Mouse (Mus musculus) 3T3-L1 (cell line): ENCODE measurements around the gene Olfr1112.
"Not testable (repeated sequence)": the region's sequence is repeated elsewhere in the genome, so short reads cannot be mapped to it uniquely, and the experiment has no call there.

Experiments used
- DNase-seq: peaks from one replicate; pipeline ENCODE4 v3.0.0-alpha.2; 2015; ENCODE audit warnings: low read depth, low spot score

Gene Olfr1112

DNA sequence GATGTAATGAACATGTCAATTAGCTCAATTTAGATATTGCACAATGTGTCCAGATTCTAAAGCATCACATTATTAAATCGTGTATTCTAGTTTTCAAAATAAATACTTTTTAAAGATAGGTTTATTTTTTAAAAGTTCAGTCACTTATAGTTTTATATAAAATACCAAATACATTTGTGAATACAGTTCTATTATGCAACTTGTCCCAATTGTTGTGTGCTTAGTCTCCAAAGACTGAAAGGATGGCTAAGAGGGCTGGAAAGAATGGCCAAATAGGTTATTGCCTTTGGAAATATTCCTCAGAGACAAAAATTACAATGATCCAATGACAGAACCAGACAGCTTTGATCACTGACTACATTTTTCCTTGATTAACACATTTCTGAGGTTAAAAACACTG is at the start of gene Olfr1112:
TSS of gene Olfr1112 (plus strand) at position 301 of the 400 bp plus-strand sequence.
- no peak for DNase-seq

- DNase-seq: no peak
Measured at GRCm38 (mm10) chr2:87140200-87140599, 47.4 kb upstream of the Olfr1112 start, which contains the start of gene Olfr1110. Olfr1110 (minus strand) TSS chr2:87140300.

DNA sequence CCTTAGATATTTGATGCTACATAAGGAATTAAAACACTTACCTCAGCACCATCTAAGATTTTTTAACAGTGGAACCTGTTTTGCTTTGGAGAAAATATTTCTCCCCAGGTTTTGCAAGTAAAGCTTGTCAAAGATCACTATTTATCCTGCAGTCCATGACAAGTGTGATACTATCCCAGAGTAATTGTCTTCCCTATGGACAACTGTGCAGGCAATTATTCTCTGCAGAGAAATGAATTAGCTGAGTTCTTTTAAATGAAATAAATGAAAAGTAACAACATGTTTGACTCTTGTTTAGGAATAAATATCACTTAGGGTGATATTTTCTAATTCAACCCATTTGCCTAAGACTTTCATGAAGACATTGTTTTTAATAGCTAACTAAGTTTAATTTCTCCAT is 35.1 kb upstream of the Olfr1112 start, which contains the start of gene Olfr1111:
TSS of gene Olfr1111 (minus strand) at position 101 of the 400 bp plus-strand sequence.
- DNase-seq: no peak

GRCm38 (mm10) chr2:87167731-87168130 is 19.9 kb upstream of the Olfr1112 start:
- DNase-seq: not testable (repeated sequence)

DNA sequence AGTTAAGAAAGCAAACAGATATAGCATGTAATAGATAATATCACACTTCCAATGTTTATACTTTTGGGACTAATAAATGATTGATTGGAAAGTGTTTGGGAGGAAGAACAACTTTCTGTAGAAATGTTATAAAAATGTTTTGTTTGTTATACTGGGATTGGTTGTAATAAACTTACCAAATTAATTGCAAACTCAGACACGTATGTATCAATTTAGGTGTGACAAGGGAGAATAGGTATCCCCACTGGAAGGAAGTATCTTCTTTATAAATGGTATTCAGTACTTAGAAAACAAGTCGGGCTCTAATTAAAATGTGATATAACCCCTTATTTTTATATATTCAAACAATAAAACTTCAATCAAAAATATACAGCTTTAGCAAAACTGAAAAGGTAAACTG is 21.1 kb downstream of the Olfr1112 start, which contains the start of gene Olfr1113:
TSS of gene Olfr1113 (plus strand) at position 301 of the 400 bp plus-strand sequence.
- DNase-seq: no peak
